Mouse (Mus musculus): Measurements from ENCODE around the gene Insl5.

GRCm38 (mm10) chr4:103039103-103039837, 12.6 kb upstream of the Insl5 start:
- TF ChIP-seq POLR2A (IDR thresholded peaks at IDR 0.05; ENCODE audit: insufficient read length, low read depth) (no peak), USF1 (IDR thresholded peaks at IDR 0.05; ENCODE audit: low read depth) (no peak), CEBPB (IDR thresholded peaks at IDR 0.05; ENCODE audit: insufficient read depth, poor library complexity, severe bottlenecking) (no peak), POLR2AphosphoS2 (IDR thresholded peaks at IDR 0.05; ENCODE audit: insufficient read length, low read depth) (no peak), TCF3 (IDR thresholded peaks at IDR 0.05; ENCODE audit: insufficient read length, low read depth) (no peak), MYOD1 (IDR thresholded peaks at IDR 0.05; ENCODE audit: control insufficient read depth in 1 of 3, insufficient read length in 2 of 3, low read depth in 2 of 3) (no peak), TCF12 (IDR thresholded peaks at IDR 0.05; ENCODE audit: insufficient read depth, poor library complexity, severe bottlenecking) (no peak), MYOG (IDR thresholded peaks at IDR 0.05; ENCODE audit: control insufficient read depth in 1 of 3, insufficient read depth in 1 of 3, insufficient read length in 2 of 3, low read depth in 2 of 3) (no peak), MAX (IDR thresholded peaks at IDR 0.05; ENCODE audit: low read depth) (no peak), E2F4 (IDR thresholded peaks at IDR 0.05; ENCODE audit: insufficient read depth) (no peak), SRF (IDR thresholded peaks at IDR 0.05; ENCODE audit: control insufficient read depth, insufficient read length, low read depth) (no peak), REST (IDR thresholded peaks at IDR 0.05; ENCODE audit: insufficient read depth, insufficient read length) (no peak)

All from myocyte (in vitro differentiated cells).